Mouse (Mus musculus) embryonic facial prominence, embryonic 13.5 days (tissue): ENCODE data around the gene Med4. TPM values are rescaled to one million over a fixed set of nuclear protein-coding genes. Genes with fewer than 3 reads are reported as not detected.
A peak's percentile ranks its signal among the peaks of the same experiment; 100 is the strongest.
"Not testable (repeated sequence)": the region's sequence is repeated elsewhere in the genome, so short reads cannot be mapped to it uniquely, and the experiment has no call there.

Experiments
- ATAC-seq: fragments of 200-750 bp; cut with Nextera tagmentation; 2 replicates; pipeline ENCODE4 v1.8.0; 2017; ENCODE audit warnings: low read depth; ENCODE audit not compliant: insufficient number of reproducible peaks, insufficient read depth, low FRiP score, low TSS enrichment
- H3K27ac ChIP-seq: fragments of 300-500 bp; sonication (generic); 2 replicates; pipeline ENCODE4 v1.5.1; 2015; ENCODE audit warnings: moderate library complexity, mild to moderate bottlenecking, inconsistent platforms
- H3K27me3 ChIP-seq: fragments of 300-500 bp; sonication (generic); 2 replicates; pipeline ENCODE4 v1.6.1; 2015; ENCODE audit warnings: mild to moderate bottlenecking, inconsistent platforms
- H3K36me3 ChIP-seq: fragments of 300-500 bp; sonication (generic); 2 replicates; pipeline ENCODE4 v1.6.1; 2015; ENCODE audit warnings: mild to moderate bottlenecking, inconsistent platforms
- H3K4me1 ChIP-seq: fragments of 300-500 bp; sonication (generic); 2 replicates; pipeline ENCODE4 v1.6.1; 2015; ENCODE audit warnings: inconsistent platforms
- H3K4me2 ChIP-seq: fragments of 300-500 bp; sonication (generic); 2 replicates; pipeline ENCODE4 v1.6.1; 2015; ENCODE audit warnings: moderate library complexity, mild to moderate bottlenecking, inconsistent platforms
- H3K4me3 ChIP-seq: fragments of 300-500 bp; sonication (generic); 2 replicates; pipeline ENCODE4 v1.5.1; 2015; ENCODE audit warnings: mild to moderate bottlenecking, inconsistent platforms
- H3K9ac ChIP-seq: fragments of 300-500 bp; sonication (generic); 2 replicates; pipeline ENCODE4 v1.6.1; 2015; ENCODE audit warnings: mild to moderate bottlenecking, inconsistent platforms
- H3K9me3 ChIP-seq: fragments of 300-500 bp; sonication (generic); 2 replicates; pipeline ENCODE4 v1.6.1; 2016; ENCODE audit warnings: inconsistent platforms
- WGBS: fragments of 180-500 bp; shearing (Covaris S2); methylation state at CpG from one replicate; pipeline ENCODE4 v1.1.7; 2015; ENCODE audit warnings: mixed read lengths; 5-methylcytosine and 5-hydroxymethylcytosine counted together
- polyA plus RNA-seq: library from polyadenylated mRNA; unstranded; fragments of >200 nt; fragmentation: Nextera tagmentation; extraction: Ambion mirVana; gene quantifications from 2 replicates; pipeline ENCODE4 v1.2.1, GENCODE M21; 2015

The Med4 gene
- polyA plus RNA-seq, 1 experiment from 2014 or later = 103 TPM

DNA sequence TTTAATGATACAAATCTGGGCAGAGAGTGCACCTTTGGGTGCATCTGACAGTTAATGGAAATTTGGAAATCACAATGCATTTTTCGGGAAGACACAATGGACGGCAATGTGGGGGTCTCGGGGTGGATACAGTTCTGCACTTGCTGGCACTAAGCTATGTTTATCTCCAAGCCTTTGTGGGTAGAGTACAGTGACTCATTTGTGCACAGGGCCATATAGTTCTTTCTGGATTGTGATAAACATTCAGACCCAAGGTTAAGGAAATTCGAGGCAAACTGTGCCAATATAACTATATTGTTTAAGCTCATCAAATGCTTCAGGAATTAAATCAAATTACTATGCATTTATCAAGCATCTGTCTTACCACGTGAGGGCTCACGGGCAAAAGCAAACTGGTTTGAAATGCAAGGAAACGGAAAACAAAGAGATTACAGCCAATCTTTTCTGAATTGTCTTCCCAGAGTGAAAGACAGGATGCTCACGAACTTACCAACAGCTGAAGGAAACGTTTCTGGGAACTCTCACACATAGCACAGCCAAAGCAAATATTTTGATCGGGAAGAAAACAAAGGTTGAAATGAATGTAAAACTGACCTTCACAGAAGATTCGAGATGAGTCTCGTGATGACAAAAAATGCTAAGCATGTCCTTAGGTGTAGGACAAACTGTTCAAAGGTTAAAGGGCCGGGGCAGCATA is 6.4 kb upstream of the Med4 start:
- H3K27ac ChIP-seq = peak overlapping the region; percentile 57
- H3K36me3 ChIP-seq = no peaks in the 10 kb centered on the region

DNA sequence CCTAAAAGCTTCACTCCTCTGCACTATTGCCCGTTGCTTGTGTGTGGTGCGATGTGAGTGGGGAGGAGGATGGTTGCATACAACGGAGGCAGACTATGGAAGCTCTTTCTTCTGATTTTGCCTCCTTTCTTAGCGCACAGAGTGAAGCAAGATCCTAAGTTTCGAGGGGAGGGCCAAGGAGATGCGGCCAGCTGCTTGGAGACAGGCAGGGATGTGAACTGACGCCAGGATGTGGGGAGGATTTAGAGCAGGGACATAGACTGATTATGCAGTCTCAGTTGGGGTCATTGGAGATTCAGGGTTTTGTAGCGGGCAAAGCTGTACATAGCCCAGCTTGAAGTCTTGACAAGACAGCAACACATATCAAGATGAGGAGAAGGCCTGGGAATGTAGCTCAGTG is 3.5 kb upstream of the Med4 start:
- Histone ChIP-seq H3K4me2 (no peak overlapping the region), H3K36me3 (no peaks in the 10 kb centered on the region), H3K27me3 (no peaks in the 10 kb centered on the region), H3K4me1 (peaks cover 27% of the 10 kb centered on the region), H3K9me3 (no peaks in the 10 kb centered on the region), H3K4me3 (no peak overlapping the region), H3K9ac (no peak overlapping the region), H3K27ac (no peak overlapping the region)
- 59% methylated on average over 8 of the region's 8 CpGs for WGBS
- ATAC-seq = no peak

More for the DNA sequence above, 6.4 kb upstream of the Med4 start:
- no peak overlapping the region for H3K9ac ChIP-seq
- peaks cover 19% of the 10 kb centered on the region for H3K4me1 ChIP-seq
- WGBS = 53% methylated on average over 13 of the region's 13 CpGs
- ATAC-seq = no peak; the same call in 1 of the 2 replicates
- H3K9me3 ChIP-seq = no peaks in the 10 kb centered on the region
- H3K4me3 ChIP-seq = no peak overlapping the region
- no peaks in the 10 kb centered on the region for H3K27me3 ChIP-seq
- H3K4me2 ChIP-seq = no peak overlapping the region

DNA sequence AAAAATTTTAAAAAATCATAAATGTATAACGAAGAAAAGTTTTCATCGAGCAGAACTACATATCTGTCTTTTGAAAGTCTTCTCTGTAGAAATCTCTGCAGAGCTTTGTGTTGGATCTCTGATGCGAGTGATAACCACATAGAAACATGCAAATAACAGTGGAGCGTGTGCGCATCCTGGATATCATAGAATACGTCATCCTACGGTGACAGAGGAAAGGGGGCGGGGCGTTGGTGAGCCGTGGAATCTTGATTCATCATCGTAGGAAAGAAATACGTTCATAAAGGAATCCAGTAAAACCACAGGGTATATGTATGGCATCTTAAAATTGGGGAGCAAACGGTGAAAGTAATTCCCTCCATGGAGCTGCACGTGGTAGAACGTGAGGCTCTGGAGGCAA is 2.6 kb upstream of the Med4 start:
- H3K9me3 ChIP-seq = no peaks in the 10 kb centered on the region
- no peaks in the 10 kb centered on the region for H3K27me3 ChIP-seq
- H3K9ac ChIP-seq = no peak overlapping the region
- H3K27ac ChIP-seq = no peak overlapping the region
- H3K36me3 ChIP-seq = peaks cover 4% of the 10 kb centered on the region
- no peak for ATAC-seq
- H3K4me2 ChIP-seq = no peak overlapping the region
- no peak overlapping the region for H3K4me3 ChIP-seq
- H3K4me1 ChIP-seq = peaks cover 24% of the 10 kb centered on the region
- 84% methylated on average over 15 of the region's 15 CpGs for WGBS

DNA sequence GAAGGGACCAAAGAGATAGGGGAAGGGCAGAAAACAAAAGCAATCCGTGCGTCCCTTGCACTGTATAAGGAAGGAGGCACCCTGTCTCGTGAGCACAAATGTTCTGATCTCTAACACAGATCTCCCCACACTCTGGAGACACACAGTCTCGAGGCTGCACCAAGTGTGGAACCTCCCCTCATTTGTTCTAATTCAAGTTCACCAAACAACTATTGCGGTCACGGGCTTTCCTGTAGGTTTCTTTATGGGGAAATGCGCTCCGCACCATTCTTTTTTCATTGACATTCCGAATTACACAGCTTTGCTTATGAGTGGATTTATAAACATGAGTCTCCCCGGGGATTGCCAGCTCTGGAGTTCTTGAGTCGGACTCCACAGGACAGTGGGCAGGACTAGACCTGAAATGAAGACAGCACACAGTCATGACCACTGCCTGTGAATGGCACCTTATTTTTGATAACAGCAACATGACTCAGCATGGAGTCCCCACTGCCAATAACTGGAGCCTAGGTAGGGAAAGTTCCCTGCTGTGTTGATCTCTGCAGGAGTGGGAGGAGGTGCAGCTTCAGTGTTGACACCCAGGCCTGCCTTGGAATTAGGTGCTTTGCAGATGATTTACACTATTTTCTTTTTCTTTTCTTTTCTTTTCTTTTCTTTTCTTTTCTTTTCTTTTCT is 2.0 kb upstream of the Med4 start:
- Histone ChIP-seq H3K9ac (no peak overlapping the region), H3K4me3 (no peak overlapping the region), H3K27ac (no peak overlapping the region), H3K4me2 (no peak overlapping the region), H3K9me3 (no peaks in the 10 kb centered on the region), H3K27me3 (no peaks in the 10 kb centered on the region), H3K4me1 (peaks cover 22% of the 10 kb centered on the region), H3K36me3 (peaks cover 10% of the 10 kb centered on the region)
- WGBS = 76% methylated on average over 11 of the region's 11 CpGs
- ATAC-seq = no peak

DNA sequence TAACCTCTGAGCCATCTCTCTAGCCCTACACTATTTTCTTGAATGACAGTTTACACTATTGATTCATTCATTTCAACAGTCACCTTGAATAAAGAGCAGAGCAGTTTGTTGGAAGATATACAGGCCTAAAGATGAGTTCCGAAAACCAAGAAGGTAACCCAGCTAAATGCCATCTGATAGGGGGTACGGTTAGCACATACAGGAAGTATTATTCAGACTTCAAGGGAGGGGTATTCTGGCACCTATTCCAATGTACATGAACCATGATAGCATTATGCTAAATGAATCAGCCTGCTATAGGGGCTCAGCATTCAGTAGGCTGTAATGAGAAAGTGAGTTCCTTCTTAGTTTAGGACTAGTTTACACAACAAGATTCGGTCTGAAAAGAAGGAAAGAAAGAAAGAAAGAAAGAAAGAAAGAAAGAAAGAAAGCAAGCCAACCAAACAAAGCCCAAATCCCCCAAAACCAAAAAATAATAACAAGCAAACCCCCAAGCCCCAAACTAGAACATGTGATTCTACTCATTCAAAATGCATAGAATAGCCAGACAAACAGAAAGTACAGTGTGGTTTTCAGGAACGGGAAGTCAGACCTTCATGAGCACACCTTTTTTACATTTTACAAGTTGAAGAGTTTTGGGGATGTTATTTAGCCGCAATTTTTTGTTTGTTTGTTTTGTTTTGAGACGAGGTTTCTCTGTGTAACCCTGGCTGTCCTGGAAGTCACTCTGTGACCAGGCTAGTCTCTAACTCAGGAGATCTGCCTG is 1.0 kb upstream of the Med4 start:
- Histone ChIP-seq H3K4me3 (no peak overlapping the region), H3K27ac (no peak overlapping the region), H3K4me2 (no peak overlapping the region), H3K9ac (no peak overlapping the region), H3K9me3 (no peaks in the 10 kb centered on the region), H3K36me3 (peaks cover 14% of the 10 kb centered on the region), H3K27me3 (no peaks in the 10 kb centered on the region), H3K4me1 (peaks cover 15% of the 10 kb centered on the region)
- ATAC-seq = no peak
- 94% methylated on average over 6 of the region's 6 CpGs for WGBS

DNA sequence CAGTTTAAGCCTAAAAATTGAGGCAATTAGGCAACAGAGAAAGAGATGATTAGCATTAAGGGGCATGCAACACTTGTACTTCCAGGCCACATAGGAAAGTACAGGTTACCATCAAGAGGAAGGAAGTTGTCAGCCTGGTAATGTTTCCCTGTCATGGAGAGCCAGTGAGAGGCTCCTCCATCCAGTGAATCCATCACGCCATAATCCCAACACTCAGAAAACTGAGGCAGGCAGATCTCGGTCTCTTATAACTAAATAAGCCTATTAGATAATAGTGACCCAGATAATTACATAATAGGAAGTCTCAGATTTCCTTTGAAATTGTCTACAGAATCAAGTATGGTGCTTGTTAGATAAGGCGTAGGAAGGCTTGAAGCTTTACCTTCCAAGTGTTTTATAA is 14.3 kb downstream of the Med4 start:
- Histone ChIP-seq H3K4me3 (no peak overlapping the region), H3K36me3 (no peaks in the 10 kb centered on the region), H3K4me1 (0 out of 2 replicates have a peak, but pooled peaks cover 5% of the 10 kb centered on the region), H3K27me3 (no peaks in the 10 kb centered on the region), H3K9me3 (no peaks in the 10 kb centered on the region), H3K4me2 (peak overlapping the region; percentile 53), H3K27ac (no peak overlapping the region), H3K9ac (no peak overlapping the region)
- no peak for ATAC-seq
- 58% methylated on average over 3 of the region's 3 CpGs for WGBS

DNA sequence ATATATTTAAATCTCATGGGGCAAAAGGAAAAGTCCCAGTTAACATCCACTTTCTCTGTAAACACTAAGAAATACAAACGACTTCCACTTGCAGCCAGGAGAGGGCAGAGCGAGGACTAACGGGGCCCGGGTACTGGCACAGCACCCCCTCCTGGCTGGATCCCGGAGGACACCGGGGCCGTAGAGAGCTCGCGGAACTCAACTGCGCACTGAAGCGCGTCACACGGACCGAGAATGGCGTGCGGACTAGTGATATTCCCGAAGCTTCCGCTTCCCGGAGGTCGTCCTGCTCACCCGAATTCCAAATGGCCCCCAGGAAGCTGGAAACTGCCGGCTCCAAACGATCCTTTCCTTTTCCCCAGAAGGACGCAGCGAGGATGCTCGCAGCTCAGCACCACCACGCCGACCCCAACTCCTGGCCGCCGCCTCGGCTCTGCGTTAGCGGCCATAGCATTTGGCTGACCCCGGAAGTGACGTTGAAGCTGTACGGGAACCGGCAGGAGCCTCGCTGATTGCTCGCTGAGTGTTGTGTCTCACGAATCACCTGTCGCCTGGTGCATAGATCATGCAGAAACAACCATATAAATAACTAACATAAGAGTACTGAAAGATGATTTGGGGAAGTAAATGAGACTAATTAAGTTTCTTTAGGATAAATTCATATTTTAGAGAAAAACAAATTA is 15.1 kb downstream of the Med4 start, which contains the start of gene Sucla2:
Gene Sucla2 (plus strand): TSS at position 554 of the 683 bp plus-strand sequence.
- 0 out of 2 replicates have a peak, but pooled peaks cover under 1% of the 10 kb centered on the region for H3K27me3 ChIP-seq
- no peaks in the 10 kb centered on the region for H3K9me3 ChIP-seq
- H3K4me3 ChIP-seq = peak within 1 kb of the TSS; percentile 51
- 0 out of 2 replicates have a peak, but pooled peaks cover 5% of the 10 kb centered on the region for H3K4me1 ChIP-seq
- peak within 1 kb of the TSS; percentile 86 for H3K27ac ChIP-seq
- no peaks in the 10 kb centered on the region for H3K36me3 ChIP-seq
- WGBS = 2% methylated on average over 41 of the region's 41 CpGs
- H3K9ac ChIP-seq = peak within 1 kb of the TSS; percentile 69
- peak; percentile 97 for ATAC-seq
- H3K4me2 ChIP-seq = peak within 1 kb of the TSS; percentile 53

DNA sequence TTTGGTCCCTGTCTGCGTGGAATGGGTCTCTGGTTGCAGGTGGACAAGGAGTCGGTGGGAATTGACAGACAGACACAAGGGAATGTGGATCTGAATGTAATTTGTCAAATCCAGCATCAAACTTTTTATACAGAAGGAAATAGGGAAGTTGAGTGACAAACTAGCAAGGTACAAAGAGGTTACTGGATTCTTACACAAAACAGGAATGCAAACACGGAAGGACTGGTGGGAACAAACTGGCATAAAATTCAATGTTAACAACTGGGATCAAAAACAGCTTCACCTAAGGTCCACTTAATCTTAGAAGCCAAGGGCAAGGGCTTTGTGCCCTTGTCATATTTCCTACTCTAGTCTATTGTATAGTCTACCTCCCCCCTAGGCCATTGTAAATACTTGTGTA is 18.8 kb downstream of the Med4 start:
- H3K4me3 ChIP-seq, H3K4me2 ChIP-seq, H3K9me3 ChIP-seq, H3K4me1 ChIP-seq, H3K27me3 ChIP-seq, ATAC-seq, H3K9ac ChIP-seq, H3K27ac ChIP-seq, H3K36me3 ChIP-seq: not testable (repeated sequence)
- 83% methylated on average over 3 of the region's 3 CpGs for WGBS

DNA sequence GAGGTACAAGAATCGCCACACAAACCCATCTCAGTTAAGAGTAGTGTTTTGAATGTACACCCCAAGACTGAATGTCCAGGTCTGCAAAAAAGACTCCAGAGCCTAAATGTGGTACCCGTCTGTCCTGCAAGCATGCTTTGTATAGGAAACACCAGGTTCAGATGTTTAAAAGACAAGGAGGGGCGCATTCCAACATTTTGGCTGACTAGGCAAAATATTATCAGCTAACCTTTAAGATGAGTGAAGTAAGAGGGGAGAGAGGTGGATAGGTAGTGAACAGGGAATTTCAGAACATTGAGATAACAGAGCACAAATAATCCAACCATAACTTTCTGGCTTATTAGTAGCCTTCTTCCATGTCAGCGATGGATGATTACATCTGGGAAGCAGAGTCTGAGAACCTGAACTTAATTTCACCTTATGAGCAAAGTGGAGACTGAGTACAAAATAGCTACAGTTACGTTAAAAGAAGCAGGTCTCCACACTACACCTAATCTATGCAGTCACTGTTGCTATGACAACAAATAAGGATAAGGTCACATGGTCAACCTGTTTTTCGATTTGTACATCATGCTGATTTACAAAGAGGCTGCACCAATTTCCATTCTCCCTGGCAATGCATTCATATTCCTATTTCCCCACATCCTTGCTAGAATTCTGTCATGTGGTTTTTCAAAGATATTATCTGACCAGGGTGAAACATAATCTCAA is 24.1 kb downstream of the Med4 start:
- ATAC-seq = no peak
- Histone ChIP-seq H3K36me3 (no peaks in the 10 kb centered on the region), H3K9me3 (no peaks in the 10 kb centered on the region), H3K9ac (no peak overlapping the region), H3K4me2 (no peak overlapping the region), H3K27ac (no peak overlapping the region), H3K4me1 (no peaks in the 10 kb centered on the region), H3K27me3 (peaks cover 6% of the 10 kb centered on the region; the same call in 1 of the 2 replicates), H3K4me3 (no peak overlapping the region)
- 58% methylated on average over 6 of the region's 6 CpGs for WGBS

DNA sequence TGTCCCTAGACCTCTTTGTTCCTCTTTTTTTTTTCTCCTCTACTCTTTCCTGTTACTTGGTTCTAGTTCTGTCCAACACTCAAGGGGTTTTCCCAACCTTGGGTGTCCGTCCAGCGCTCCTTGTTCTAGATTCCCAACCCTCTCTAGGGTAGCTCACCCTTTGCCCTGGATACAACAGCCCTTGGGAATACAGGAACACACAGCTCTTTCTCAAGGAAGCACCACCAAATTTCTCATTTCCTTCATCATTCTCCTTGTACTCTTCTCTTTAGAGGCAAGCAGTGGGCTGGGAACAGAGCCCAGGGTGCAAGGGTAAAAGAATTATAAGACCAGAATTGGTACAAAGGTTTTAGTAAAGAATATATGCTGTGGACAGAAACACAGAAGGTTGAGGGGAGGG is 25.8 kb downstream of the Med4 start:
- no peak for ATAC-seq
- 90% methylated on average over 2 of the region's 2 CpGs for WGBS
- no peak overlapping the region for H3K4me3 ChIP-seq
- H3K27ac ChIP-seq = no peak overlapping the region
- H3K36me3 ChIP-seq = no peaks in the 10 kb centered on the region
- H3K27me3 ChIP-seq = no peaks in the 10 kb centered on the region
- no peaks in the 10 kb centered on the region for H3K4me1 ChIP-seq
- H3K4me2 ChIP-seq = no peak overlapping the region
- no peak overlapping the region for H3K9ac ChIP-seq
- H3K9me3 ChIP-seq = no peaks in the 10 kb centered on the region

DNA sequence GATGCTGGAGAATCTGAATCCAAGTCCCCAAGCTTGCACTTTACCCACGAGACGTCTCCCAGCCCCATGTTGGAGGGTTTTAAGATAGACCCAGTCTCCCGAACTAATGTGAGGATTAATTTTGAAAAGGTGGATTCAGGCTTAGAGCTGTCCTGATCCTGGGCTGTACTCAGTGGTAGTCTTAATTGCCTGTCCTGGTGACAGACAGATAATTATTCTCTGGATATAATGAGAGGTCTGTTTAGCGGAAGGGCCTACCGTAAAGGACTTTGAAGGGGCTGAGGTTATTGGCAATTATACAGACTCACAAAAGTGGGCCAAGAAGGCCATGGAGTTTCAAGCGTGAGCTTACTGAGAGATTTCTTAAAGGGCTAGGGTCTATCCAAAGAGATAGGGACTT is 34.0 kb downstream of the Med4 start:
- Histone ChIP-seq H3K9ac (no peak overlapping the region), H3K36me3 (no peaks in the 10 kb centered on the region)

More for the DNA sequence above, 34.0 kb downstream of the Med4 start:
- no peak for ATAC-seq
- H3K9me3 ChIP-seq = no peaks in the 10 kb centered on the region
- no peak overlapping the region for H3K4me3 ChIP-seq
- H3K27ac ChIP-seq = no peak overlapping the region
- WGBS = 56% methylated on average over 6 of the region's 6 CpGs
- no peaks in the 10 kb centered on the region for H3K4me1 ChIP-seq
- H3K4me2 ChIP-seq = no peak overlapping the region
- no peaks in the 10 kb centered on the region for H3K27me3 ChIP-seq
